26 mouse cellular contexts compared by ENCODE assay signal in genomic region chr2:75953320-75953719, GRCm38 (mm10). TPM values are rescaled to one million over a fixed set of nuclear protein-coding genes. Genes with fewer than 3 reads are reported as not detected.
"Had no signal": no experiment of that assay in that cellular context is flagged by ENCODE, and none has a peak within 500 bp of the region (broad histone marks: within the 10 kb centered on the region; RNA-seq: fewer than 3 reads in every experiment).

No protein-coding gene starts in this region.

- H3K4me2 ChIP-seq: heart, embryonic 11.5 days; hindbrain, embryonic 12.5 days; hindbrain, embryonic 14.5 days; intestine, embryonic 15.5 days; limb, embryonic 12.5 days; liver, embryonic 11.5 days; liver, embryonic 13.5 days had no signal

- H3K4me1 ChIP-seq: hindbrain, embryonic 10.5 days; hindbrain, embryonic 12.5 days; intestine, embryonic 15.5 days; liver, embryonic 13.5 days had no signal

- H3K4me3 ChIP-seq: heart, adult 2 months; hindbrain, embryonic 10.5 days; hindbrain, embryonic 12.5 days; intestine, embryonic 15.5 days; layer of hippocampus, adult 2 months; left cerebral cortex, adult 2 months; limb, embryonic 10.5 days; limb, embryonic 12.5 days; liver, embryonic 13.5 days had no signal

- H3K27me3 ChIP-seq: hindbrain, embryonic 12.5 days; intestine, embryonic 15.5 days; liver, embryonic 13.5 days had no signal

- H3K9me3 ChIP-seq: hindbrain, embryonic 10.5 days; hindbrain, embryonic 12.5 days; intestine, embryonic 15.5 days; limb, embryonic 10.5 days; limb, embryonic 12.5 days; liver, embryonic 13.5 days had no signal

- H3K9ac ChIP-seq: hindbrain, embryonic 12.5 days; hindbrain, embryonic 14.5 days; intestine, embryonic 15.5 days; limb, embryonic 12.5 days; liver, embryonic 13.5 days had no signal

- H3K27ac ChIP-seq: heart, adult 2 months; hindbrain, embryonic 10.5 days; hindbrain, embryonic 12.5 days; hindbrain, embryonic 14.5 days; intestine, embryonic 15.5 days; layer of hippocampus, adult 2 months; left cerebral cortex, adult 2 months; limb, embryonic 10.5 days; limb, embryonic 12.5 days; liver, embryonic 13.5 days had no signal

- ATAC-seq: hindbrain, embryonic 16.5 days; inflammation-experienced regulatory T-cells, adult 6 months; intestine, embryonic 15.5 days; intestine, postnatal 0 days had no signal

- DNase-seq: gastrocnemius, postnatal 10 days; gastrocnemius, postnatal 25 days; heart, adult 2 months; heart, postnatal 10 days; heart, postnatal 4 days; kidney, adult 18-20 months; kidney, adult 8-10 months; kidney, postnatal 10 days; kidney, postnatal 25 days; kidney, postnatal 4 days; liver; liver, embryonic 13.5 days had no signal

- H3K36me3 ChIP-seq: hindbrain, embryonic 10.5 days; hindbrain, embryonic 12.5 days; intestine, embryonic 15.5 days; limb, embryonic 10.5 days; limb, embryonic 12.5 days; liver, embryonic 13.5 days had no signal

RNA-seq across cellular contexts. Expression of gene Ttc30a2, which starts 24.6 kb away (rescaled TPM):
- total RNA-seq: granulocyte monocyte progenitor cell, adult 5-6 weeks had no signal
- polyA plus RNA-seq: inflammation-experienced regulatory T-cells, adult 6 months had no signal
